Mouse (Mus musculus) liver, embryonic 14.5 days (tissue): ENCODE data around the gene Zfp276. TPM values are rescaled to one million over a fixed set of nuclear protein-coding genes. Genes with fewer than 3 reads are reported as not detected.

Experiments used
- ATAC-seq: fragments of 200-750 bp; cut with Nextera tagmentation; 2 replicates; pipeline ENCODE4 v1.8.0; 2017; ENCODE audit warnings: moderate number of reproducible peaks, mild to moderate bottlenecking, moderate library complexity; ENCODE audit not compliant: insufficient read depth
- DNase-seq, 3 experiments: peaks; one replicate each; pipeline ENCODE4 v3.0.0-alpha.2; 2012 to 2013; ENCODE audit warnings: low read depth in 3 of 3, low spot score in 3 of 3
- H3K27ac ChIP-seq: fragments of 300-500 bp; sonication (generic); 2 replicates; pipeline ENCODE4 v1.5.1; 2014; ENCODE audit warnings: moderate library complexity, mild to moderate bottlenecking, control low read depth, inconsistent platforms
- H3K27me3 ChIP-seq: fragments of 300-500 bp; sonication (generic); 2 replicates; pipeline ENCODE4 v1.6.1; 2014; ENCODE audit warnings: mild to moderate bottlenecking, low read length, moderate library complexity; ENCODE audit not compliant: control insufficient read depth, insufficient read depth
- H3K36me3 ChIP-seq: fragments of 300-500 bp; sonication (generic); replicated peaks from 2 replicates; pipeline ENCODE4 v1.6.1; 2014; ENCODE audit warnings: low read depth; ENCODE audit not compliant: control insufficient read depth, insufficient read depth
- H3K4me1 ChIP-seq, 2 experiments: fragments of 200-500 bp in 1 of 2; fragments of 300-500 bp in 1 of 2; sonication (generic) in 1 of 2; replicated peaks; 2 replicates each; pipeline ENCODE4 v1.6.1; 2012 to 2014; ENCODE audit warnings: antibody characterized with exemption in 1 of 2, inconsistent platforms in 1 of 2, low read length in 1 of 2; ENCODE audit not compliant: control insufficient read depth in 2 of 2, insufficient read depth in 2 of 2
- H3K4me2 ChIP-seq: fragments of 300-500 bp; sonication (generic); 2 replicates; pipeline ENCODE4 v1.6.1; 2014; ENCODE audit warnings: low read depth, mild to moderate bottlenecking, control low read depth, moderate library complexity
- H3K4me3 ChIP-seq, 2 experiments: fragments of 200-500 bp in 1 of 2; fragments of 300-500 bp in 1 of 2; sonication (generic) in 1 of 2; 2 replicates each; pipeline ENCODE4 v1.5.1; 2012 to 2014; ENCODE audit warnings: low read depth in 2 of 2, low read length in 2 of 2, mild to moderate bottlenecking in 2 of 2, control low read depth in 1 of 2, inconsistent platforms in 1 of 2, moderate library complexity in 1 of 2; ENCODE audit not compliant: insufficient read depth in 1 of 2
- H3K9ac ChIP-seq: fragments of 300-500 bp; sonication (generic); replicated peaks from 2 replicates; pipeline ENCODE4 v1.6.1; 2014; ENCODE audit warnings: mild to moderate bottlenecking, control low read depth, moderate library complexity
- H3K9me3 ChIP-seq: fragments of 300-500 bp; sonication (generic); 2 replicates; pipeline ENCODE4 v1.6.1; 2016; ENCODE audit warnings: low read length, mixed read lengths; ENCODE audit not compliant: control insufficient read depth
- CTCF ChIP-seq: IDR thresholded peaks from 2 replicates; pipeline ENCODE4 v1.5.1; 2016; ENCODE audit warnings: antibody characterized with exemption, low read depth, control low read depth
- EP300 ChIP-seq: IDR thresholded peaks from 2 replicates; pipeline ENCODE4 v1.6.1; 2016; ENCODE audit warnings: antibody characterized with exemption, low read depth
- WGBS: fragments of 180-500 bp; shearing (Covaris S2); extraction: QIAGEN DNeasy Blood & Tissue Kit; methylation state at CpG from one replicate; pipeline ENCODE4 v1.1.7; 2014; ENCODE audit not compliant: insufficient replicate concordance; 5-methylcytosine and 5-hydroxymethylcytosine counted together
- polyA plus RNA-seq, 2 experiments: library from polyadenylated mRNA; depleted of rRNA in 1 of 2; stranded (reverse) in 1 of 2; unstranded in 1 of 2; fragments of >200 nt; fragmentation: Nextera tagmentation in 1 of 2; extraction: Ambion mirVana in 1 of 2; gene quantifications; 2 replicates each; pipeline versions ENCODE4 v1.2.1 to v1.2.3; 2012 to 2014

The Zfp276 gene
- polyA plus RNA-seq, 2 experiments, result 4.7 to 8.4 TPM

DNA sequence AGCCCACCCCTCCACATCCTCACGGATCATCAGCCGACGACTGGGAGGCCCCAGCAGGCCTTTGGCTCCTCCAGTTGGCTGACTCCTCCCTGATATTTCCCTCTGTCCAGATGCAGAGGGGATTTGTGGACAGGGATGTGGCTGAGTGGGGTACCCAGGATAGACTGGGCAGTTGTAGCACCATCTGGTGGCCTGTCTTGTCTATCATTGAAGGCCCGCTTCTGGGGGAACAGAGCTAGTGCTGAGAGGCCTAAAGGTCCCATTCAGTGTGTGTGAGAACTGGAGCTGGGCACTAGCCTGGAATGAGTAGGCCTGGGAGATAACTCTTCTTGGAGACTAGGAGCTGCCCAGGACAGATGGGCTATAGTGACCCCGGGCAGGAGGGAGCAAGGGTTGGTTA is 22.3 kb upstream of the Zfp276 start:
- Histone ChIP-seq H3K27me3 (peaks cover 12% of the 10 kb centered on the region), H3K4me1 (peaks cover 7 to 10% of the 10 kb centered on the region in 2 experiments), H3K9ac (no peak overlapping the region), H3K36me3 (no peaks in the 10 kb centered on the region), H3K4me3 (no peak overlapping the region), H3K27ac (no peak overlapping the region), H3K9me3 (no peaks in the 10 kb centered on the region), H3K4me2 (no peak overlapping the region)
- peak; percentile 48 for TF ChIP-seq CTCF
- TF ChIP-seq EP300, result no peak
- DNase-seq (no peak), ATAC-seq (no peak)
- 59% methylated on average over 5 of the region's 5 CpGs for WGBS

DNA sequence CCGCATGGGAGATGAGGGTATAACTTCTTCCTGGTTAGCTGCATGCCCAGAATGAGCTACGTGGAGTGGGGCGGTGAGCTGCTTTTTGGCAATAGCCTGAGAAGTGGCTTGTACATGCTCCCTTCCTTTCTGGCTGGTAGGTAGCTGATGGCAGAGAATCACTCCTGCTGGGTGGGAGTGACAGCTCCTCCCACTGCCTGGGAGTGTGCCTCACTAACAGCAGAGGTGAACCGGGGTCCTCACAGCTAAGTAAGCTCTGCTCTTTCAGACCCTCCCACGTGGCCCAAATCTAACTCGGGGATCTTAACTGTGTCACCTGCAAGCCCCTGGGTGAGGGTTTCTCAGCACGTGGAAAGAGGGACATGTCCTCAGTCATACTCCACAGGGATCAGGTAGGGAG is 21.4 kb upstream of the Zfp276 start:
- no peak for DNase-seq
- Histone ChIP-seq H3K4me1 (peaks cover 7 to 10% of the 10 kb centered on the region in 2 experiments), H3K9me3 (no peaks in the 10 kb centered on the region), H3K36me3 (no peaks in the 10 kb centered on the region), H3K4me2 (no peak overlapping the region), H3K9ac (no peak overlapping the region), H3K27ac (no peak overlapping the region), H3K27me3 (peaks cover 12% of the 10 kb centered on the region), H3K4me3 (no peak overlapping the region)
- TF ChIP-seq CTCF (no peak), EP300 (no peak)
- 40% methylated on average over 7 of the region's 7 CpGs for WGBS
- ATAC-seq, result no peak

DNA sequence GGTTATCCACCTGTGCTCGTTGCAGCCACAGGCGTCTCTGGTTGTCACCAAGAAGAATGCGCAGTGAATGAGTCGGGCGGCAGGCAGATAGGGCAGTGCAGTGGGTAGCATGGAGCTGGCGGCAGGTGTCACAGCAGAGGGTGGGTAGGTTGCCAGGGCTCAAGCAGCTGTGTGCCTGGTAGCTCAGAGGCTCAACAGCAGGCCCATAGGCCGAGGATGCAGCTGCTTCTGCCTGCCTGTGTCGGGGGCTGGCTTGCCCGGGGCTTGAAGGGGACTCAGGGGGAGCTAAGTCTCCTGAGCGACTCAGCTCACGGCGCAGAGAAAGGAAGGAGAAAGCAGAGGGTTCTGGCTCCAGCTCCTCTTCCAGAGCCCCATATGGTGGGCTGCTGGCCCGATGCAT is 20.7 kb upstream of the Zfp276 start:
- ATAC-seq (no peak), DNase-seq (no peak)
- H3K4me1 ChIP-seq, result peaks cover 7 to 10% of the 10 kb centered on the region in 2 experiments
- H3K27ac ChIP-seq, result no peak overlapping the region
- H3K9ac ChIP-seq, result no peak overlapping the region
- WGBS, result 71% methylated on average over 13 of the region's 13 CpGs
- H3K4me3 ChIP-seq, result no peak overlapping the region
- H3K4me2 ChIP-seq, result no peak overlapping the region
- TF ChIP-seq EP300 (no peak), CTCF (no peak)
- no peaks in the 10 kb centered on the region for H3K36me3 ChIP-seq
- no peaks in the 10 kb centered on the region for H3K9me3 ChIP-seq
- H3K27me3 ChIP-seq, result peaks cover 12% of the 10 kb centered on the region

DNA sequence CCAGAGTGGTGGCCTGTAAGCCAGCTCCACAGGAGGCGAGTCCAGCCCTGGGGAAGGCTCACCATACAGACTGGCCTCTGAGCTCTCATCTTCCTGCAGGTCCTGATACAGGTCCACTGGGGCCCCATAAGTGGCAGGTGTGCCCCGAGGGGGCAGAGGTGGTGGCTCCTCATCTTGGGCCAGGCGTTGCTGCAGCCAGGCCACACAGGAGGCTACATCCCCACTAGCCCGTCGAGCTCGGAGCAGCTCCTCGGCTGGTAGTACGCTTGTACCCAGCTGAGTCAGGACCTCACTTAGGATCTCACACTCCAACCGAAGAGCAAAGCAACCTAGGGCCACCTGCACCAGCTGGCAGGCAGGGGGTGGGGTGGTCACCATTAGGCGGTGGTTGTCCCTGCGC is 20.2 kb upstream of the Zfp276 start:
- no peaks in the 10 kb centered on the region for H3K36me3 ChIP-seq
- no peak overlapping the region for H3K27ac ChIP-seq
- WGBS, result 63% methylated on average over 11 of the region's 11 CpGs
- no peak overlapping the region for H3K4me2 ChIP-seq
- no peak overlapping the region for H3K9ac ChIP-seq
- TF ChIP-seq EP300, result no peak
- TF ChIP-seq CTCF, result no peak
- no peak for ATAC-seq
- H3K27me3 ChIP-seq, result peaks cover 12% of the 10 kb centered on the region
- DNase-seq, result no peak
- H3K4me1 ChIP-seq, result peaks cover 7 to 10% of the 10 kb centered on the region in 2 experiments
- no peak overlapping the region for H3K4me3 ChIP-seq
- no peaks in the 10 kb centered on the region for H3K9me3 ChIP-seq

DNA sequence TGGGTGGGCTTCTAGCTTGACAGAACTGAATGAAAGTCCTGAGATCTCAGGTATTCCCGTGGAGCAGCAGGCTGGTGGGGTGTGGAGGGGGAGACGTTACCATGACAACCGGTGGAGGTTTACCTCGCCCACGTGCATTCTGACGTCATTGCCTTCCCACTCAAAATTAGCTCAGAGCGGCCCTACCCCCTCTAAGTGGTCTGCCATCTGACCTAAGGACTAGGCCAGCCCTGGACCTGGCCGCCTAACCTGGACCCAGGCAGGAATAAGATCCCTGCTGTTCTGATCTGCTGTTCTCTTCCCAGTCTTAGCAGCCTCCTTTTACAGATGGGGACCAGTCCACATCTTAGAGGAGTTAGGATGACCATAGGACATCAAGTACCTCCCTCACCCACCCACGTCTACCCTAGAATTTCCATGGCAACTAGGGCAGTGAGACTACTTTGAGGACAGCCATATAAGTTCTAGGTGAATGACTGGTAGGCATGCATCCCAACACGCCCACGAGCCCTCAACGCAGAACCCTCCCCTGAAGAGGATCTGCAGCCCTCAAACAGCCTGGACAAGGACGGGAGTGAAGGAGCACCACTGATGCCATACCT is 19.0 kb upstream of the Zfp276 start:
- H3K9ac ChIP-seq, result no peak overlapping the region
- no peak overlapping the region for H3K27ac ChIP-seq
- peak overlapping the region; percentile 64 to 70; a peak in 3 of 4 replicates for H3K4me3 ChIP-seq
- H3K27me3 ChIP-seq, result peaks cover 12% of the 10 kb centered on the region
- H3K4me2 ChIP-seq, result peak overlapping the region; percentile 94
- 32% methylated on average over 13 of the region's 13 CpGs for WGBS
- TF ChIP-seq CTCF (no peak), EP300 (no peak)
- no peaks in the 10 kb centered on the region for H3K36me3 ChIP-seq
- ATAC-seq (no peak), DNase-seq (no peak)
- no peaks in the 10 kb centered on the region for H3K9me3 ChIP-seq
- H3K4me1 ChIP-seq, result peaks cover 7 to 10% of the 10 kb centered on the region in 2 experiments
